Mouse (Mus musculus) kidney, postnatal 10 days (tissue): ENCODE results near the gene Cela1.

ENCODE experiments used
- DNase-seq: peaks from one replicate; pipeline ENCODE4 v3.0.0; 2021; ENCODE audit warnings: mixed read lengths

The Cela1 gene

GRCm38 (mm10) chr15:100667871-100668545 is 19.7 kb downstream of the Cela1 start:
- no peak for DNase-seq

DNA sequence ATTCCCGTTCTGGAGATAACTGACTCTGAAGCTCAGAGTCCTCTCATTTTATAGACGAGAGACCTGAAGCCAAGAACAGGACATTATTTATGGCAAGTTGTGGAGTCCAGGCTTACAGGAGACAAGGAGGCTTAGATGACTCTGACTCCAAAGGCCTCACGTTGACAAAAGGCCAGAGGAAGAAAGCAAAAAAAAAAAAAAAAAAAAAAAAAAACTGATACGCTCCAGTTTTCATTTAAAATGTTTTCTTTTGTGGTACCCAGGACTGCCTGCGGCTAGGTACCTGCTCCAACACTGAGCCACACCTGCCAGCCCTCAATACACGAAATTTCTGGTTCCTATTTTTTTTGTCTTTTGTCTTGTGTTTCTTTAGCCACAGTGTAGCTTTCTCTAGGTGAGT is 20.3 kb downstream of the Cela1 start:
- DNase-seq = no peak

- DNase-seq = no peak
Measured at GRCm38 (mm10) chr15:100666851-100667250, 20.9 kb downstream of the Cela1 start.

- peak; percentile 47 for DNase-seq
Measured at GRCm38 (mm10) chr15:100666219-100666696, 21.5 kb downstream of the Cela1 start.

DNA sequence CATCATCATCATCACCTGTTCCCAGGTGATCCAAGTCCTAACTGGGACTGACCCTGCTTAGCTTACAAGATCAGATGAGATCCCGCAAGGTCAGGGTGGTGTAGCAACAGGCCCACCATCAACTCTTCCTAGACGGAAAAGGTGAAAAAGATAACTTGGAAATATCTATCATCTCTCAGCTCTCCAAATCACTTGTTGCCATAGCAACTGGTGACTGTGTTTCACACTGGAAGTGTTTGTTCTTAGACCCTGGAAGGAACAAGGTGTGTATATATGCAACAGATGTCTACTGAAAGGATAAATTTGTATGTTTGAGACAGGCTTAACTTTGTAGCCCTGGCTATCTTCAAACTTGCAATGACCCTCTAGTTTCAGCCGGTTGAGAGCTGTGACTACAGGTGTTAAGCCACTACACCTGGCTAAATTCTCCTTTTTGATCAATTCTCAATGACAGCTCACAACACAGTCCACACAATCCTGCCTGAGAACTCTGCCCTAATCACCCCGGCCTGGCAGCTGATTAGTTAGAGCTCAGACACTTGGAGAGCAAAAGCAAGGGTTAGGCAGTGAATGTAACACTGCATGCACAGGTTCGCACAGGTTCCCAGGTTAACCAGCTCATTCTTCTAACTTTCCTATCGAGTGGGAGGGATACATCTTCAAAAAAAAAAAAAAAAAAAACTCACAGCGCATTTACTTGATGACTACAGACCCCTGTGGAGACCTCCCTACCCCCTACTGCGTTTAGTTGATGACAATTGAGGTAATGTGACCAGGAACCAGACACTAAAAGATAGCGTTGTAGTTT is 22.1 kb downstream of the Cela1 start:
- no peak for DNase-seq

GRCm38 (mm10) chr15:100664813-100665274 is 22.9 kb downstream of the Cela1 start:
- DNase-seq = no peak

DNA sequence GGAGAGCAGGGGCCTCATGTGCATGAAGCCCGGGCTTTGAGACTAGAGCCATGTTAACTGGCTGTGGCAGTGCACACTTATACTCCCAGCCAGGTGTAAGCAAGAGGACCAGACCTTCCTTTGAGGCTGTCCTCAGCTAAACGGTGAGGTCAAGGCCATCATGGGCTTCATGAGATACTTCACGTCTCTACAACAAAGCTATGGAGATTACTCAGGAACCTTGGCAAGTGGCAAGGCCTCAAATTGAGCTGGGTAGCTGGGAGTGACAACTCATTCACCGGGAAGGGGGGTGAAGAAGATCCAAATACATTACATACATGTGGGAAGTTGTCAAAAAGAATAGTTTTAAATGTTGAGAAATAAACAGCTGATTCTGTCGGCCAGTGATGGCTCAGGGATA is 26.9 kb downstream of the Cela1 start:
- DNase-seq = no peak

GRCm38 (mm10) chr15:100660306-100660705 is 27.4 kb downstream of the Cela1 start:
- no peak for DNase-seq

DNA sequence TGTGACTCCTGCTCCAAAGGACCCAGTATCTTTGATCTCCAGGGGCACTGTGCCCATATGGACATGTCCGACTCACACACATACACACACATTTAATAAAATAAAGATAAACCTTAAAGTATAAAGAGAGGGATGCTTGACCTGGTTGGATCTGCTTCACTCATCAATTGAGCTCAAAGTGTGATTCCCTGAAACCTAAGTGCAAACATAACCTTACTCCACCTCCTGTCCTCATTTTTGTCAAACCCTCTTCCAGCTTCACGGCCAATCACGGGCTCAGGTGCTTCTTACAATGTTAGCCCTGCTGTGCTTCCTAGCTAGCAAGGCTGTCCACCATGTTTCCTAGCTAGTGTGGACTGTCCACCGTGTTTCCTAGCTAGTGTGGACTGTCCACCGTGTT is 32.5 kb downstream of the Cela1 start:
- DNase-seq = no peak

- DNase-seq = no peak
Measured at GRCm38 (mm10) chr15:100654271-100654670, 33.5 kb downstream of the Cela1 start.

- DNase-seq = no peak
Measured at GRCm38 (mm10) chr15:100651610-100652009, 36.1 kb downstream of the Cela1 start.

- DNase-seq = no peak
Measured at GRCm38 (mm10) chr15:100650111-100650510, 37.6 kb downstream of the Cela1 start.

DNA sequence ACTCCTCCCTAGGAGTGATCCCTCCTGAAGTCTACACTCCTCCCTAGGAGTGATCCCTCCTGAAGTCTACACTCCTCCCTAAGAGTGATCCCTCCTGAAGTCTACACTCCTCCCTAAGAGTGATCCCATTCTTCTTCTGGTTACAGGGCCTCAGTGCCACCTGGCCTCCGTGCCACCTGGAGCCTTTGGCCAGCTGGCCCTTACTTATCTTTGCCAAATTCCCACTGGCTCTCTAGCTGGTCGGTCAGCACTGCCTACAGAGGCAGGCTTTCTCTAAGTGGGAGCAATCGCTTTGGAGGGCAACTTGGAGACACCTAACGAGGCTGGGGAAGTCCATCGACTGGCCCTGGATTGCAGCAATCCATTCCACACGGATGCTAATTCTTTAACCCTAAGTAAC is 41.6 kb downstream of the Cela1 start:
- no peak for DNase-seq

DNA sequence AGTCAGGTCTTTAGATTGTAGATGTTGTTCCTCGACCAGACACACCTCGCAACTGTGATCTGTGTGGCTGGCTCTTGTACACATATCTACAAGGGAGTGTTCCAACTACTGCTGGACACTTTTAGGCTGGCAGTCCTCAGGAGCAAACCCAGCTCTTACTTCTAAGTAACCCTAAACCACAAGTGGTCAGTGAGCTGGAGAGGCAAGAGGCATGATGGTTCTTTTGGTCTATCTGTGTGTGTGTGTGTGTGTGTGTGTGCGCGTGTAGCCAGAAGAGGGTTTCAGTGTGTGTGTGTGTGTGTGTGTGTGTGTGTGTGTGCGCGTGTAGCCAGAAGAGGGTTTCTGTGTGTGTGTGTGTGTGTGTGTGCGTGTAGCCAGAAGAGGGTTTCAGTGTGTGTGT is 45.3 kb downstream of the Cela1 start:
- no peak for DNase-seq

DNA sequence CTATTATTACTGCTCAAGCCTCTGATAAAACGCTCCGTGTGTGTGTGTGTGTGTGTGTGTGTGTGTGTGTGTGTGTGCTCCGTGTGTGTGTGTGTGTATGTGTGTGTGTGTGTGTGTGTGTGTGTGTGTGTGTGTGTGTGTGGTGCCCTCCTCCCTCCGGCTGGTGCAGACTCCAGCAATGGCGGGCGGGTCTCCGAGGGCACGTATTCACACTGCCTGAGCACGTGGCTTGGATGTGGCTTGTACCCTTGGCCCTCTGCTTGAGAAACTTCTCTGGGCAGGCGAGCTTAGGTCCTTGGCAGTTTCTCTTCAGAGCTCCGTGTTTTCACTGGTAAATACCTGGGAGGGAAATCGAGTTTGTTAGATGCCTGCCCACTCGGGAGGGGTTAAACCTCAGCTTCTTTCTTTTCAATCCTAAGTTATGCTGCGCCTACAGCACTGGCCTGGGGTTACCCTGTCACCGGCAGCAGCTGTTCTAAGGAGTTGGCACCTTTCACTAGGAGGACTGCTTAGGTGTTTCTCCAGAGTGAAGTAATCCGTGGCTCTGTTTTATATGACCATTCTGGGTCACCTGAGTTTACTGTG is 46.4 kb downstream of the Cela1 start:
- DNase-seq = peak; percentile 41

DNA sequence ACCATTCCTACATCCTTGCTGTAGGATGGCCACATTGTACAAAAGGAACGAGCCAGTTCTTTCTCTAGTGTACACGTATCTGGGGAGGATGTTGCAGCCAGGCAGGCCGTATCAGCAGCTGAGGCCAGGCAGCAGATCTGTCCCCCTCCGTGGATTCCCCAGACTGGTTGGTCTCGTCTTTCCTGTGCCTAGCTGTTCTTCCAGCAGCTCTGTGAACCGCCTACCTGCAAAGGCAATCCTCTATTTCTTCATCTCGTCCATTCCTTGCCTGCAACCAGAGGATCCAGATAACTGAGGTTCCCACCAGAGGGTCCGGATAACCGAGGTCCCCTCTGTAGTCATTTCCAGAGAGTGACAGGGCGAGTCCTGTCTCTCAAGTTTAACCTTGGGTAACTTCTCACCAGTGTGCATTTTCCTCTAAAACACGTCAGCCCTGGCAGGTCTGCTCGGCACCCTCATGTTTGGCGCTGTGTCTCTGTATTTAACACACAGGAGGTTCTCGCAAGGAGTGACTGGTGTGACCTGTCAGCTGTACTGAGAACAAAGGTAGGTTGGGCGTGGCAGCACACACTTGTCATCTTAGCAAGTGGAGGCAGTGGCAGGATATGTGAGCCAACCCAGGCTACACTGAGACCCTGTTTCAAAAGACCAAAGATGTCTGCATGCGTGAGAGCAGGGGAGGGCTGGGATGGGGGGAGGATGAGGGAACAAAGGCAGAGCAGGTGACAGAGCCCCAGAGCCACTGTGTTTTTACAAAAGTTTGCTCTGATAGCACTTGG is 47.6 kb downstream of the Cela1 start:
- DNase-seq = no peak

- DNase-seq = peak; percentile 67
Measured at GRCm38 (mm10) chr15:100637661-100638060, 50.1 kb downstream of the Cela1 start.

GRCm38 (mm10) chr15:100636700-100637501 is 50.8 kb downstream of the Cela1 start, which contains the start of gene Smagp:
Gene Smagp, minus strand, starts transcription at chr15:100636940.
- peak; percentile 83 for DNase-seq

- DNase-seq = no peak
Measured at GRCm38 (mm10) chr15:100635851-100636645, 51.7 kb downstream of the Cela1 start.

DNA sequence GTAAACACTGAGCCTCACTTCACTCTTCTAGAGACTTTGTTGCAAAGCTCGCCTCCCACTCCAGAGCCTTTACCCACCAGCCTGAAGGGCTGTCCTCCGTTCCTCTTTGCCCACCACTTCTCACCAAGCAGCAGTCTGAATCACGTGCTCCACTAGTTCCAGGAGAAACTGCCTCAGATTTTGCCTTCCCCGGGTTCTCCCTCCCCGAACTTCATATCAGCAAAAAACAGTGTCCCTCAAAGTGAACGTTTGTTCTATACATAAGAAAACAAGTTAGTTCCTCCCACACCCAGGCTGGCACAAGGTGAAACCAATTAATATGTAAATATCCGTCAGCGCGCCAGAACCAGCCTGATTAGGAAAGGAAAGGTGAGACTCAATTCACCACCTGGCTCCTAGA is 52.5 kb downstream of the Cela1 start:
- no peak for DNase-seq

DNA sequence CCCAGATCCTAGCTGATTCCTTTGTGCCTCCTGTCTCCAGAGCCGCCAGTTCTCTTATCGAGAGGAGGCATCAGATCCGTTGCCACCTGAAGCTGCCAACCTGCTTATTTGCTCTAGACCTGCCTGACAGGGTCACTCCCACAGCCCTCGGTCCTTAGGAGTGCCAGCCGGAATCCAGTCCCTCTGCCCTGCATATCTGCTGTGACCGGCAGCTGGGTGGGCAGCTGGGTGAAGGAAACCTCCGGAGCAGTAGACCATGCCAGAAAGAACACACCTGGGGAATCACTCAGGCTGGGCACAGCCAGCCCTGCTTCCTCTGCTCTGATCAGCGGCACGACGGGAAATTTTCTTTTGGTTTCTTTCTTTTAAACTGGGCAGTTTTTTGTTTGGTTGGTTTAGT is 54.4 kb downstream of the Cela1 start:
- DNase-seq = peak; percentile 48
